Mouse (Mus musculus) midbrain, embryonic 11.5 days (tissue): ENCODE results near the gene Aaas. TPM values are rescaled to one million over a fixed set of nuclear protein-coding genes. Genes with fewer than 3 reads are reported as not detected.

ENCODE experiments used
- ATAC-seq: fragments of 200-750 bp; cut with Nextera tagmentation; 2 replicates; pipeline ENCODE4 v1.8.0; 2017; ENCODE audit warnings: moderate TSS enrichment, moderate library complexity; ENCODE audit not compliant: low FRiP score
- DNase-seq: peaks from one replicate; pipeline ENCODE4 v3.0.0; 2015; ENCODE audit warnings: low spot score; ENCODE audit errors: missing footprints
- H3K27ac ChIP-seq: fragments of 300-500 bp; sonication (generic); 2 replicates; pipeline ENCODE4 v1.5.1; 2014; ENCODE audit warnings: low read depth, low read length
- H3K27me3 ChIP-seq: fragments of 300-500 bp; sonication (generic); 2 replicates; pipeline ENCODE4 v1.6.1; 2014; ENCODE audit warnings: mild to moderate bottlenecking, low read length, moderate library complexity, mixed read lengths; ENCODE audit not compliant: control insufficient read depth, insufficient read depth
- H3K36me3 ChIP-seq: fragments of 300-500 bp; sonication (generic); 2 replicates; pipeline ENCODE4 v1.6.1; 2014; ENCODE audit warnings: mild to moderate bottlenecking, low read length, moderate library complexity, mixed read lengths; ENCODE audit not compliant: control insufficient read depth, insufficient read depth
- H3K4me1 ChIP-seq: fragments of 300-500 bp; sonication (generic); 2 replicates; pipeline ENCODE4 v1.6.1; 2014; ENCODE audit warnings: low read length; ENCODE audit not compliant: control insufficient read depth, insufficient read depth
- H3K4me2 ChIP-seq: fragments of 300-500 bp; sonication (generic); 2 replicates; pipeline ENCODE4 v1.6.1; 2014; ENCODE audit warnings: mild to moderate bottlenecking, moderate library complexity
- H3K4me3 ChIP-seq: fragments of 300-500 bp; sonication (generic); 2 replicates; pipeline ENCODE4 v1.5.1; 2014; ENCODE audit warnings: low read depth, low read length
- H3K9ac ChIP-seq: fragments of 300-500 bp; sonication (generic); 2 replicates; pipeline ENCODE4 v1.6.1; 2014; ENCODE audit warnings: low read length
- H3K9me3 ChIP-seq: fragments of 300-500 bp; sonication (generic); 2 replicates; pipeline ENCODE4 v1.6.1; 2016; ENCODE audit warnings: low read length; ENCODE audit not compliant: control insufficient read depth
- WGBS: fragments of 180-500 bp; shearing (Covaris S2); extraction: QIAGEN DNeasy Blood & Tissue Kit; methylation state at CpG from one replicate; pipeline ENCODE4 v1.1.7; 2014; 5-methylcytosine and 5-hydroxymethylcytosine counted together
- polyA plus RNA-seq: library from polyadenylated mRNA; unstranded; fragments of >200 nt; fragmentation: Nextera tagmentation; extraction: Ambion mirVana; gene quantifications from 2 replicates; pipeline ENCODE4 v1.2.1, GENCODE M21; 2014

Aaas gene
- 76.5 and 82.5 TPM in 2 replicates for polyA plus RNA-seq

- Histone ChIP-seq H3K4me1 (peaks cover 11% of the 10 kb centered on the region), H3K9me3 (no peaks in the 10 kb centered on the region), H3K36me3 (peaks cover 7% of the 10 kb centered on the region), H3K27me3 (no peaks in the 10 kb centered on the region), H3K4me2 (peak within 1 kb of the TSS; percentile 88), H3K4me3 (peak within 1 kb of the TSS; percentile 84), H3K9ac (peak within 1 kb of the TSS; percentile 89), H3K27ac (peak within 1 kb of the TSS; percentile 53)
- ATAC-seq (peak; percentile 88), DNase-seq (peak; percentile 100)
- WGBS, result under 1% methylated on average over 56 of the region's 56 CpGs
Measured at GRCm38 (mm10) chr15:102350138-102350941, at the start of gene Aaas. Aaas (minus strand) TSS chr15:102350771.

- peaks cover 6% of the 10 kb centered on the region; the same call in 1 of the 2 replicates for H3K27me3 ChIP-seq
- no peaks in the 10 kb centered on the region for H3K36me3 ChIP-seq
- WGBS, result 4% methylated on average over 34 of the region's 34 CpGs
- ATAC-seq, result peak; percentile 80
- peak overlapping the region; percentile 70 for H3K4me2 ChIP-seq
- H3K27ac ChIP-seq, result no peak overlapping the region; the same call in 1 of the 2 replicates
- peak overlapping the region; percentile 34 for H3K4me3 ChIP-seq
- H3K9me3 ChIP-seq, result no peaks in the 10 kb centered on the region
- H3K4me1 ChIP-seq, result peaks cover 15% of the 10 kb centered on the region
- DNase-seq, result peak; percentile 95
- peak overlapping the region; percentile 64 for H3K9ac ChIP-seq
Measured at GRCm38 (mm10) chr15:102399229-102400221, 49.0 kb upstream of the Aaas start.

- H3K4me1 ChIP-seq, result peaks cover 17% of the 10 kb centered on the region
- WGBS, result 14% methylated on average over 5 of the region's 5 CpGs
Measured at GRCm38 (mm10) chr15:102398629-102399028, 48.1 kb upstream of the Aaas start.

GRCm38 (mm10) chr15:102395061-102395460 lies 44.5 kb upstream of the Aaas start:
- Histone ChIP-seq H3K9me3 (no peaks in the 10 kb centered on the region), H3K9ac (no peak overlapping the region), H3K27me3 (peaks cover 6% of the 10 kb centered on the region; the same call in 1 of the 2 replicates), H3K36me3 (no peaks in the 10 kb centered on the region), H3K4me3 (no peak overlapping the region), H3K27ac (no peak overlapping the region), H3K4me1 (peaks cover 21% of the 10 kb centered on the region), H3K4me2 (no peak overlapping the region)
- ATAC-seq (no peak), DNase-seq (no peak)
- 5% methylated on average over 3 of the region's 3 CpGs for WGBS

More at GRCm38 (mm10) chr15:102398629-102399028, 48.1 kb upstream of the Aaas start:
- no peak for ATAC-seq
- H3K27me3 ChIP-seq, result peaks cover 6% of the 10 kb centered on the region; the same call in 1 of the 2 replicates
- no peaks in the 10 kb centered on the region for H3K9me3 ChIP-seq
- no peak for DNase-seq
- no peak overlapping the region for H3K4me2 ChIP-seq
- H3K4me3 ChIP-seq, result no peak overlapping the region
- no peak overlapping the region for H3K27ac ChIP-seq
- no peaks in the 10 kb centered on the region for H3K36me3 ChIP-seq
- no peak overlapping the region for H3K9ac ChIP-seq

- peak; percentile 89 for DNase-seq
- Histone ChIP-seq H3K9me3 (no peaks in the 10 kb centered on the region), H3K36me3 (no peaks in the 10 kb centered on the region), H3K27me3 (peaks cover 6% of the 10 kb centered on the region; the same call in 1 of the 2 replicates), H3K4me3 (no peak overlapping the region), H3K27ac (no peak overlapping the region), H3K9ac (no peak overlapping the region), H3K4me2 (no peak overlapping the region), H3K4me1 (peaks cover 10% of the 10 kb centered on the region)
- no peak for ATAC-seq
Measured at GRCm38 (mm10) chr15:102393584-102394014, 43.0 kb upstream of the Aaas start.

- WGBS, result 29% methylated on average over 2 of the region's 2 CpGs
- Histone ChIP-seq H3K4me1 (peaks cover 9% of the 10 kb centered on the region), H3K9me3 (no peaks in the 10 kb centered on the region), H3K9ac (no peak overlapping the region), H3K4me2 (no peak overlapping the region), H3K4me3 (no peak overlapping the region), H3K36me3 (no peaks in the 10 kb centered on the region), H3K27me3 (peaks cover 4% of the 10 kb centered on the region; the same call in 1 of the 2 replicates), H3K27ac (no peak overlapping the region)
- ATAC-seq, result no peak
- DNase-seq, result no peak
Measured at GRCm38 (mm10) chr15:102392520-102392919, 41.9 kb upstream of the Aaas start.

GRCm38 (mm10) chr15:102388942-102389341 lies 38.4 kb upstream of the Aaas start:
- Histone ChIP-seq H3K4me3 (no peak overlapping the region), H3K36me3 (no peaks in the 10 kb centered on the region), H3K4me2 (no peak overlapping the region), H3K9me3 (no peaks in the 10 kb centered on the region), H3K27me3 (no peaks in the 10 kb centered on the region; the same call in 1 of the 2 replicates), H3K27ac (no peak overlapping the region), H3K9ac (no peak overlapping the region), H3K4me1 (peaks cover 7% of the 10 kb centered on the region)
- DNase-seq (no peak), ATAC-seq (no peak)
- WGBS, result 80% methylated on average over 3 of the region's 3 CpGs

- Histone ChIP-seq H3K27ac (no peak overlapping the region), H3K9me3 (no peaks in the 10 kb centered on the region), H3K4me1 (no peaks in the 10 kb centered on the region), H3K4me2 (no peak overlapping the region), H3K36me3 (no peaks in the 10 kb centered on the region), H3K4me3 (no peak overlapping the region), H3K9ac (no peak overlapping the region), H3K27me3 (no peaks in the 10 kb centered on the region; the same call in 1 of the 2 replicates)
- DNase-seq, result no peak
- 54% methylated on average over 9 of the region's 9 CpGs for WGBS
- no peak for ATAC-seq
Measured at GRCm38 (mm10) chr15:102386640-102387039, 36.1 kb upstream of the Aaas start.
